Mouse (Mus musculus) thymus, adult 18-20 months (tissue): ENCODE results near the gene Avpr2.

Source experiments
- DNase-seq, 2 experiments: peaks; one replicate each; pipeline ENCODE4 v3.0.0; 2022; ENCODE audit warnings: mixed read lengths in 2 of 2

Gene Avpr2

GRCm38 (mm10) chrX:73891551-73892152 is at the start of gene Avpr2:
Avpr2 (plus strand) TSS chrX:73892102.
- DNase-seq = no peak

GRCm38 (mm10) chrX:73854326-73855086 is 37.4 kb upstream of the Avpr2 start:
- DNase-seq = no peak

- no peak for DNase-seq
These were observed 36.9 kb upstream of the Avpr2 start for GRCm38 (mm10) chrX:73855087-73855408.

- DNase-seq = no peak
These were observed 27.2 kb upstream of the Avpr2 start for GRCm38 (mm10) chrX:73864692-73865091.

- DNase-seq = no peak
These were observed 24.6 kb upstream of the Avpr2 start for GRCm38 (mm10) chrX:73867256-73867655.

- no peak for DNase-seq
These were observed 24.1 kb upstream of the Avpr2 start for GRCm38 (mm10) chrX:73867852-73868251.

- DNase-seq = no peak
These were observed 22.6 kb upstream of the Avpr2 start for GRCm38 (mm10) chrX:73869334-73869733.

GRCm38 (mm10) chrX:73871474-73871873 is 20.4 kb upstream of the Avpr2 start:
- DNase-seq = no peak

- DNase-seq = no peak
These were observed 19.9 kb upstream of the Avpr2 start for GRCm38 (mm10) chrX:73871956-73872355.

- no peak for DNase-seq
These were observed 16.0 kb upstream of the Avpr2 start for GRCm38 (mm10) chrX:73875881-73876280.

- DNase-seq = no peak
These were observed 14.9 kb upstream of the Avpr2 start for GRCm38 (mm10) chrX:73877014-73877413.

- DNase-seq = peak; percentile 31
These were observed 11.5 kb upstream of the Avpr2 start for GRCm38 (mm10) chrX:73880194-73881035.

GRCm38 (mm10) chrX:73881036-73881427 is 10.9 kb upstream of the Avpr2 start:
- DNase-seq = no peak

GRCm38 (mm10) chrX:73881463-73881862 is 10.4 kb upstream of the Avpr2 start:
- no peak for DNase-seq

- no peak for DNase-seq
These were observed 931 bp downstream of the Avpr2 start for GRCm38 (mm10) chrX:73892833-73893232.

GRCm38 (mm10) chrX:73895719-73896118 is 3.8 kb downstream of the Avpr2 start, which contains the start of gene L1cam:
L1cam (minus strand) TSS chrX:73896105.
- DNase-seq = peak in 1 of 2 experiments; percentile 18

- DNase-seq = no peak
These were observed 6.1 kb downstream of the Avpr2 start for GRCm38 (mm10) chrX:73897959-73898358.

GRCm38 (mm10) chrX:73910049-73910448 is 18.1 kb downstream of the Avpr2 start:
- no peak for DNase-seq

GRCm38 (mm10) chrX:73910451-73910850 is 18.5 kb downstream of the Avpr2 start:
- no peak for DNase-seq

GRCm38 (mm10) chrX:73911156-73911555 is 19.3 kb downstream of the Avpr2 start:
- peak; percentile 72 to 80 for DNase-seq

- peak; percentile 56 to 79 for DNase-seq
These were observed 19.7 kb downstream of the Avpr2 start for GRCm38 (mm10) chrX:73911588-73911987.

- peak; percentile 89 to 92 for DNase-seq
These were observed 23.2 kb downstream of the Avpr2 start for GRCm38 (mm10) chrX:73914827-73915703.

GRCm38 (mm10) chrX:73916945-73917344 is 25.0 kb downstream of the Avpr2 start:
- DNase-seq = no peak
